Mouse (Mus musculus) ES-Bruce4 (cell line): ENCODE measurements around the gene Pitpnc1.

Source experiments
- CTCF ChIP-seq: IDR thresholded peaks from one replicate; pipeline ENCODE4 v1.8.1; 2011; ENCODE audit warnings: low read depth, low read length
- POLR2A ChIP-seq: IDR thresholded peaks from one replicate; pipeline ENCODE4 v1.8.1; 2011; ENCODE audit warnings: low read length; ENCODE audit not compliant: insufficient read depth

DNA sequence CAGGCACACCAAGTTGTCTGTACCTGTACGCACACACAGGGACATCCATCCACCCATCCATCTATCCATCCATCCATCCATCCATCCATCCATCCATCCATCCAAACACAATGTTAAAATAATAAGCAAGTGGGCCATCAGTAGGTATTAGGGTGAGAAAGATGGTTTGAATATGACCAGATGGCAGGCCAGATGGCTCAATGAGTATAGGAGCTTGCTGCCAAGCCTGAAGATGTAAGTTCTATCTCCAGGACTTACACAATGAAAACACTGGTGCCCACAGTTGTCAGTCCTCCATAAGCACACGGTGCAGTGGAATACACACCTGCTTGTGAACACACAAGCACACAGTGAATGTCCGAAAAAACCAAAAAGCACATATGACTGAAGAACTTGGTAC, 186.9 kb downstream of the Pitpnc1 start:
- TF ChIP-seq CTCF (no peak), POLR2A (no peak)
